Mouse (Mus musculus) midbrain, embryonic 15.5 days (tissue): Measurements from ENCODE around the gene Pcyt1a. TPM values are rescaled to one million over a fixed set of nuclear protein-coding genes. Genes with fewer than 3 reads are reported as not detected.

ENCODE experiments used
- ATAC-seq: fragments of 200-750 bp; cut with Nextera tagmentation; replicated peaks from 2 replicates; pipeline ENCODE4 v1.8.0; 2017; ENCODE audit warnings: moderate TSS enrichment
- H3K27ac ChIP-seq: fragments of 300-500 bp; sonication (generic); 2 replicates; pipeline ENCODE4 v1.5.1; 2015; ENCODE audit warnings: mild to moderate bottlenecking, inconsistent platforms
- H3K27me3 ChIP-seq: fragments of 300-500 bp; sonication (generic); replicated peaks from 2 replicates; pipeline ENCODE4 v1.6.1; 2015; ENCODE audit warnings: inconsistent platforms
- H3K36me3 ChIP-seq: fragments of 300-500 bp; sonication (generic); replicated peaks from 2 replicates; pipeline ENCODE4 v1.6.1; 2015; ENCODE audit warnings: inconsistent platforms
- H3K4me1 ChIP-seq: fragments of 300-500 bp; sonication (generic); 2 replicates; pipeline ENCODE4 v1.6.1; 2015; ENCODE audit warnings: inconsistent platforms
- H3K4me2 ChIP-seq: fragments of 300-500 bp; sonication (generic); 2 replicates; pipeline ENCODE4 v1.6.1; 2015; ENCODE audit warnings: inconsistent platforms, mild to moderate bottlenecking, moderate library complexity
- H3K4me3 ChIP-seq: fragments of 300-500 bp; sonication (generic); 2 replicates; pipeline ENCODE4 v1.5.1; 2015; ENCODE audit warnings: mild to moderate bottlenecking, inconsistent platforms
- H3K9ac ChIP-seq: fragments of 300-500 bp; sonication (generic); 2 replicates; pipeline ENCODE4 v1.6.1; 2015; ENCODE audit warnings: mild to moderate bottlenecking, inconsistent platforms
- H3K9me3 ChIP-seq: fragments of 300-500 bp; sonication (generic); 2 replicates; pipeline ENCODE4 v1.6.1; 2016; ENCODE audit warnings: inconsistent platforms
- WGBS: fragments of 180-500 bp; shearing (Covaris S2); methylation state at CpG from one replicate; pipeline ENCODE4 v1.1.7; 2015; ENCODE audit warnings: mixed read lengths; 5-methylcytosine and 5-hydroxymethylcytosine counted together
- polyA plus RNA-seq: library from polyadenylated mRNA; unstranded; fragments of >200 nt; fragmentation: Nextera tagmentation; extraction: Ambion mirVana; gene quantifications from 2 replicates; pipeline ENCODE4 v1.2.1, GENCODE M21; 2015

Pcyt1a gene
- polyA plus RNA-seq, 1 experiment from 2014 or later = 55.1 TPM

GRCm38 (mm10) chr16:32402818-32403217 is 27.9 kb upstream of the Pcyt1a start:
- Histone ChIP-seq H3K27ac (no peak overlapping the region), H3K36me3 (no peaks in the 10 kb centered on the region), H3K4me2 (no peak overlapping the region), H3K4me1 (no peaks in the 10 kb centered on the region), H3K27me3 (no peaks in the 10 kb centered on the region), H3K9me3 (no peaks in the 10 kb centered on the region), H3K9ac (no peak overlapping the region), H3K4me3 (no peak overlapping the region)
- WGBS = 96% methylated on average over 3 of the region's 3 CpGs
- ATAC-seq = no peak

DNA sequence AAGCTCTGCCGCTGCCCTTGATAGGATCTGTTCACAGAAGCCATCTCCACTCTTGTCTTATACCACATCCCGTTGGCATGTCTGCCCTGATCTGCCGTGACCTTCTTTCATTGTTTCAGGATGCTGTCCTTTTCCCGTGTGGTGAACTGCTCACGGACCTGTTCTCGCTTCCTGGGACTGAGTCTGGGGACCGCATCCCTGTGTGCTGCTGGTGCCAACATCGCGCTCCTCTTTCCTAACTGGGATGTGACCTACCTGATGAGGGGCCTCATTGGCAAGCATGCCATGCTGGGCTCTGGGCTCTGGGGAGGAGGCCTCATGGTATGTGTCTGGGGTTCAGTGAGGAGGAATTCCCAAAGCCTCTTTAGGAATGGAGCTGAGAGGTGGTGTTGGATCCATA is 25.0 kb upstream of the Pcyt1a start:
- H3K27ac ChIP-seq = no peak overlapping the region
- 88% methylated on average over 9 of the region's 9 CpGs for WGBS
- no peak overlapping the region for H3K4me2 ChIP-seq
- ATAC-seq = no peak
- no peak overlapping the region for H3K4me3 ChIP-seq
- H3K36me3 ChIP-seq = no peaks in the 10 kb centered on the region
- H3K9me3 ChIP-seq = no peaks in the 10 kb centered on the region
- no peak overlapping the region for H3K9ac ChIP-seq
- H3K27me3 ChIP-seq = no peaks in the 10 kb centered on the region
- H3K4me1 ChIP-seq = no peaks in the 10 kb centered on the region

DNA sequence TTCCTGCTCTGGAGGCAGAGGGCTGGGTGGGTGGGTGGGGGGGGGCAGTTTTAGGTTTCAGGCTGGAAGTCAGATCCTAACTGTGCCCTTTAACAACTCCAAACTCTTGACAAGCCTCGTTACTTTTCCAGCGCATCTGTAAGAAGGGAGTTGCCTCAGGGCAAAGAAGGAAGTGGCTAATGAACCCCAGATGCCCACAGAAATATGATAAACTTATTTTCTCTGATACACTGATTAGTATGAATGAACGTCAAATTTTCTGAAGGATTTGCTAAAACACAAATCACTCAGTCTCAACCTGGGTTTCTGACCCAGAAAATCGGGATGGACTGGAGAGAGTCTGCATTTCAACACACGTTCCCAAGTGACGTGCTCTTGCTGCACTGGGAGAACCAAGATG is 24.1 kb upstream of the Pcyt1a start:
- Histone ChIP-seq H3K4me1 (no peaks in the 10 kb centered on the region), H3K4me2 (no peak overlapping the region), H3K27me3 (no peaks in the 10 kb centered on the region), H3K9ac (no peak overlapping the region), H3K4me3 (no peak overlapping the region), H3K27ac (no peak overlapping the region), H3K36me3 (no peaks in the 10 kb centered on the region), H3K9me3 (no peaks in the 10 kb centered on the region)
- ATAC-seq = no peak
- 71% methylated on average over 6 of the region's 6 CpGs for WGBS

- Histone ChIP-seq H3K27me3 (no peaks in the 10 kb centered on the region), H3K4me2 (no peak overlapping the region), H3K4me1 (no peaks in the 10 kb centered on the region), H3K36me3 (no peaks in the 10 kb centered on the region), H3K9me3 (no peaks in the 10 kb centered on the region), H3K27ac (no peak overlapping the region), H3K9ac (no peak overlapping the region), H3K4me3 (no peak overlapping the region)
- no peak for ATAC-seq
- WGBS = 87% methylated on average over 10 of the region's 10 CpGs
Measured at GRCm38 (mm10) chr16:32407730-32408129, 23.0 kb upstream of the Pcyt1a start.

DNA sequence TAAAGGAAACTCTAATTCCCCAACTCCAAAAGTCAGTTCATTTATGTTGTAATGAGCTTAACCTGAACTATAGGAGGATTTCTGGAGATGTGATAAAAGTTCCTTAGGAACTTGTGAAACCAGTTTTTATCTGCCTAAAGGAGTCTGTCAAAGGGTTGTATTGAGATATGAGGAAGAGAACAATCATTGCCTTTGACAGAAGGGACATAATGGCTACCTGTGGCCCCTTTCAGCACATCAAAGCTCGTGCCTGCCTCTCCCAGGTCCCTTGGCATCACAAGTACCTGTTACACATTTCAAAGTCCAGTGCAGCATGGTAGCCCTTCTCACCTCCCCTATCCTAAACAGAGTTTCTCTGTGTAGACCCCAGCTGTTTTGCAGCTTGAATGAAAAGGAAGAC is 13.3 kb upstream of the Pcyt1a start:
- Histone ChIP-seq H3K4me1 (peaks cover 16% of the 10 kb centered on the region), H3K4me3 (no peak overlapping the region), H3K9ac (no peak overlapping the region), H3K9me3 (no peaks in the 10 kb centered on the region), H3K27me3 (no peaks in the 10 kb centered on the region), H3K27ac (no peak overlapping the region), H3K4me2 (no peak overlapping the region), H3K36me3 (no peaks in the 10 kb centered on the region)
- WGBS = 43% methylated on average over 1 of the region's 1 CpGs
- ATAC-seq = no peak

DNA sequence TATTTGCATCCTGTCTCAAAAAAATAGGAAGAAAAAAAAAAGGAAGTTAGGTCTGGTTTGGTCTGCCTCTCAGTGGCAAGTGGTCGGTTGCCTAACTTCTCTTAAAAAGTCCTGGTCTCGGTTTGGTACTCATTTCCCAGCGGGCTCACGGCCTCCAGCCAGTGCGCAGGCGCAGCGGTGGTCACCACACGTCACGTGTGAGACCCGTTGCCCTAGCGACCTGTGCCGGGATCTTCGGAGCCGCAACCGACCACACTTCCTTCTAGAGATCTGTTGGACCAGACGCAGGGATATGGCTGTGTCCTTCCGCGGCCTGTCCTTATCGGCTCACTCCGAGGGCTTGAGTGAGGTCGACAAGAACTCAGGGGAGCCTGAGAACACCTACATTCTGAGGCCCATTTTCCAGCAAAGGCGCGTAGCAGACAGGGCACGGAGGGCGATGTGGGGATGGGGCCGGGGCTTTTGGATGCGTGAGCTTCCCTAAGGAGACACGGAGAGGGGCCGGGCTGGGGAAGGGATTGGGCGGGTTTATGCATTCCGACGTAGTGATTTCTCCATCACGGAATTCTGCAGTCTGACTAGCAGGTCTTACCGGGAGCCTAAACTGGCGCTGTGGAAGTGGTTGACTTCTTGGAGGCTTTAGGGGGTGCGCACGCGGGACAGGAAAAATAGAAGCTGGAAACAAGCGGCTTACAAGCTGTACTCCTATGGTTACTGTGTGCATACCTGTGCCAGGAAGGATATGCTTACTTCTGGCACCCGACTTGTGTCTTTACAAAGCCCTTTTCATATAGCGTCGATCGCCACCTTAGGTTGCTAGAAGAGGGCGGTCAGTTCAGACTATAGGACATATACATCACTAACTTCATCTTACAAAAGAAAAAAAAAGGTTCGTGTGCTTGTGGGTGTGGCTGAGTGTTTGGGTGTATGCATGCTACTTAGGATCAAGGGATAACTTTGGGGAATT is 10.9 kb upstream of the Pcyt1a start, which contains the start of gene Tctex1d2:
Gene Tctex1d2 (plus strand): TSS at position 186 of the 967 bp plus-strand sequence.
- H3K27ac ChIP-seq = peak within 1 kb of the TSS; percentile 89
- peak; percentile 97 for ATAC-seq
- no peaks in the 10 kb centered on the region for H3K9me3 ChIP-seq
- peak within 1 kb of the TSS; percentile 62 for H3K4me2 ChIP-seq
- WGBS = under 1% methylated on average over 45 of the region's 45 CpGs
- H3K27me3 ChIP-seq = no peaks in the 10 kb centered on the region
- peak within 1 kb of the TSS; percentile 57 for H3K4me3 ChIP-seq
- peak within 1 kb of the TSS; percentile 69 for H3K9ac ChIP-seq
- H3K4me1 ChIP-seq = peaks cover 16% of the 10 kb centered on the region
- H3K36me3 ChIP-seq = no peaks in the 10 kb centered on the region

- Histone ChIP-seq H3K36me3 (no peaks in the 10 kb centered on the region), H3K4me3 (no peak overlapping the region), H3K4me1 (peaks cover 18% of the 10 kb centered on the region), H3K27me3 (no peaks in the 10 kb centered on the region), H3K27ac (no peak overlapping the region), H3K4me2 (no peak overlapping the region), H3K9ac (no peak overlapping the region), H3K9me3 (no peaks in the 10 kb centered on the region)
- WGBS = 91% methylated on average over 3 of the region's 3 CpGs
- ATAC-seq = no peak
Measured at GRCm38 (mm10) chr16:32427506-32427905, 3.2 kb upstream of the Pcyt1a start.

- H3K4me3 ChIP-seq = peak overlapping the region; percentile 83
- no peaks in the 10 kb centered on the region for H3K36me3 ChIP-seq
- H3K27ac ChIP-seq = peak overlapping the region; percentile 94
- ATAC-seq = no peak; the same call in none of the 2 replicates
- H3K27me3 ChIP-seq = no peaks in the 10 kb centered on the region
- H3K9ac ChIP-seq = peak overlapping the region; percentile 75
- 2% methylated on average over 28 of the region's 28 CpGs for WGBS
- peaks cover 20% of the 10 kb centered on the region for H3K4me1 ChIP-seq
- peak overlapping the region; percentile 84 for H3K4me2 ChIP-seq
- H3K9me3 ChIP-seq = no peaks in the 10 kb centered on the region
Measured at GRCm38 (mm10) chr16:32431047-32431591, 398 bp downstream of the Pcyt1a start.

DNA sequence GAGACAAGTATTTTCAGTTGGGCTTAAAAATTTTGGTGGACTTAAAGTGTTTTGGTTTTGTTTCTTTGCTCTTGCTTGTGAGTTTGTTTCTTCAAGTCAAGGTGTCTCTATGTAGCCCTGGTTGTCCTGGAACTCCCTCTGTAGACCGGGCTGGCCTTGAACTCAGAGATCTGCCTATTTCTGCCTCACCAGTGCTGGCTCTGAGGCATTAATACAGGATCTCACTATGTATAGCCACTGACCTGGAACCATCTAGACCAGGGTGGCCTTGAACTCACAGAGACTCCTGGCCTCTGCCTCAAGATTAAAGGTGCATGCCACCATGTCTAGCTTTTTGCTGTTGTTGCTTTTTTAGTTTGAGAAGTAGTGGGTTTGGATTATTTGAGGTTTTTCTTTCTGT is 1.2 kb downstream of the Pcyt1a start:
- 93% methylated on average over 1 of the region's 1 CpGs for WGBS
- no peak overlapping the region for H3K9ac ChIP-seq
- H3K27me3 ChIP-seq = no peaks in the 10 kb centered on the region
- peaks cover 20% of the 10 kb centered on the region for H3K4me1 ChIP-seq
- H3K27ac ChIP-seq = no peak overlapping the region
- no peak for ATAC-seq
- peak overlapping the region; percentile 84 for H3K4me2 ChIP-seq
- H3K4me3 ChIP-seq = peak overlapping the region; percentile 83
- H3K9me3 ChIP-seq = no peaks in the 10 kb centered on the region
- no peaks in the 10 kb centered on the region for H3K36me3 ChIP-seq

DNA sequence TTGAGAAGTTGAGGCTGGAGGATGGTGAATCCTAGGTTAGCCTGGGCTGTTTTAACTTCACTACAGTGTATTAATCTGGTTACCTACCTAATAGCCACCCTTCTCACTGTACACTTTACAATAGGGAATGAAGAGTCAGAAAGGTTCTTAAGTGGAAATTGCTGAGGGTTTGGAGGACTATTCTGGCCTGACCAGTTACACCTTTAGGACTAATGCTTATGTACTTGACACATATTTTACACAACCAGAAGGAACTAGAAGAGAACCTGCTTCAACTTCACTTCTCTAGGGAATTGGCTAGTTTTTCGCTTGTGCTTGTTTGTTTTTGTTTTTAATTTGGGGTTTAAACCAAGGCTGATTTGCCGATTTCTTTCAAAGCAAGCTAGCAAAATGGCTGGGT is 2.4 kb downstream of the Pcyt1a start:
- no peak overlapping the region for H3K4me3 ChIP-seq
- H3K9ac ChIP-seq = no peak overlapping the region

GRCm38 (mm10) chr16:32434066-32434465 is 3.3 kb downstream of the Pcyt1a start:
- no peaks in the 10 kb centered on the region for H3K9me3 ChIP-seq
- peaks cover 20% of the 10 kb centered on the region for H3K4me1 ChIP-seq
- ATAC-seq = no peak
- H3K9ac ChIP-seq = no peak overlapping the region
- H3K27me3 ChIP-seq = no peaks in the 10 kb centered on the region
- H3K27ac ChIP-seq = no peak overlapping the region
- no peak overlapping the region for H3K4me3 ChIP-seq
- no peak overlapping the region for H3K4me2 ChIP-seq
- 69% methylated on average over 6 of the region's 6 CpGs for WGBS
- H3K36me3 ChIP-seq = no peaks in the 10 kb centered on the region

More for the DNA sequence above, 2.4 kb downstream of the Pcyt1a start:
- Histone ChIP-seq H3K27me3 (no peaks in the 10 kb centered on the region), H3K36me3 (no peaks in the 10 kb centered on the region), H3K27ac (no peak overlapping the region), H3K4me1 (peaks cover 20% of the 10 kb centered on the region), H3K4me2 (no peak overlapping the region), H3K9me3 (no peaks in the 10 kb centered on the region)
- 87% methylated on average over 2 of the region's 2 CpGs for WGBS
- ATAC-seq = no peak

DNA sequence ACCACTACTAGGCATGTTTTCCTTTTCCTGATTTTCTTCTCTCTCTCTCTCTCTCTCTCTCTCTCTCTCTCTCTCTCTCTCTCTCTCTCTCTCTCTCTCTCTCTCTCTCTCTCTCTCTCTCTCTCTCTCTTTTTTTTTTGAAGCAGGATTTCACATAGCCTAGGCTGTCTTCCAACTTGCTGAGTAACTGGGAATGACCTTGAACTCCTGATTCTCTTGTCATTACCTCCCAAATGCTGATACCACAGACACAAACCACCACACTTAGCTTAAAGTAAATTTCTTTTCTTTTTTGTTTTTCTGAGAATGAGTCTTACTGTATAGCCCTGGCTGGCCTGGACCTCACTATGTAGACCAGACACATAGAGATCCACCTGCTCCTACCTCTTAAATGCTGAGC is 4.0 kb downstream of the Pcyt1a start:
- no peak for ATAC-seq
- H3K4me3 ChIP-seq = no peak overlapping the region
- no peak overlapping the region for H3K9ac ChIP-seq
- H3K4me1 ChIP-seq = peaks cover 18% of the 10 kb centered on the region
- no peaks in the 10 kb centered on the region for H3K36me3 ChIP-seq
- no peaks in the 10 kb centered on the region for H3K27me3 ChIP-seq
- H3K4me2 ChIP-seq = no peak overlapping the region
- no peak overlapping the region for H3K27ac ChIP-seq
- H3K9me3 ChIP-seq = no peaks in the 10 kb centered on the region
